Mouse (Mus musculus) liver, embryonic 14.5 days (tissue): ENCODE results near the gene Plxna4.

Experiments
- CTCF ChIP-seq: IDR thresholded peaks from 2 replicates; pipeline ENCODE4 v1.5.1; 2016; ENCODE audit warnings: antibody characterized with exemption, low read depth, control low read depth
- EP300 ChIP-seq: IDR thresholded peaks from 2 replicates; pipeline ENCODE4 v1.6.1; 2016; ENCODE audit warnings: antibody characterized with exemption, low read depth

GRCm38 (mm10) chr6:32528081-32528570 is 59.9 kb downstream of the Plxna4 start:
- TF ChIP-seq CTCF (no peak), EP300 (no peak)
